Mouse (Mus musculus) MEL (cell line): ENCODE measurements around the gene Smg8. TPM values are rescaled to one million over a fixed set of nuclear protein-coding genes. Genes with fewer than 3 reads are reported as not detected.

ENCODE experiments used
- DNase-seq: peaks from one replicate; pipeline ENCODE4 v3.0.0; 2011; ENCODE audit warnings: low read depth, low spot score
- H3K27ac ChIP-seq: 2 replicates; pipeline ENCODE4 v1.5.1; 2012; ENCODE audit warnings: low read depth, mild to moderate bottlenecking, control low read depth, low read length, moderate library complexity; ENCODE audit not compliant: control insufficient read depth
- H3K27me3 ChIP-seq, 2 experiments: fragments of 150-350 bp in 1 of 2; sonication (generic) in 1 of 2; 2 replicates each; pipeline ENCODE4 v1.6.1; 2012; ENCODE audit warnings: low read length in 2 of 2, mild to moderate bottlenecking in 2 of 2, improper control_type of control experiment in 1 of 2, moderate library complexity in 1 of 2; ENCODE audit not compliant: insufficient read depth in 2 of 2, control insufficient read depth in 1 of 2
- H3K36me3 ChIP-seq, 2 experiments: 2 replicates each; pipeline ENCODE4 v1.6.1; 2012 to 2014; ENCODE audit warnings: low read length in 2 of 2, improper control_type of control experiment in 1 of 2, inconsistent platforms in 1 of 2, mild to moderate bottlenecking in 1 of 2; ENCODE audit not compliant: insufficient read depth in 2 of 2, control insufficient read depth in 1 of 2
- H3K4me1 ChIP-seq, 2 experiments: fragments of 150-350 bp in 1 of 2; sonication (generic) in 1 of 2; 2 replicates each; pipeline ENCODE4 v1.6.1; 2012; ENCODE audit warnings: low read length in 2 of 2, improper control_type of control experiment in 1 of 2, mild to moderate bottlenecking in 1 of 2; ENCODE audit not compliant: insufficient read depth in 2 of 2, control insufficient read depth in 1 of 2
- H3K4me3 ChIP-seq, 2 experiments: fragments of 150-350 bp in 1 of 2; sonication (generic) in 1 of 2; 2 replicates each; pipeline ENCODE4 v1.5.1; 2012; ENCODE audit warnings: low read depth in 2 of 2, low read length in 2 of 2, mild to moderate bottlenecking in 2 of 2, moderate library complexity in 2 of 2, control low read depth in 1 of 2, improper control_type of control experiment in 1 of 2; ENCODE audit not compliant: control insufficient read depth in 1 of 2, insufficient read depth in 1 of 2
- H3K79me2 ChIP-seq: 2 replicates; pipeline ENCODE4 v1.6.1; 2012; ENCODE audit warnings: mild to moderate bottlenecking, low read length, moderate library complexity; ENCODE audit not compliant: control insufficient read depth, poor library complexity, insufficient read depth
- H3K9ac ChIP-seq: 2 replicates; pipeline ENCODE4 v1.6.1; 2012; ENCODE audit warnings: low read depth, mild to moderate bottlenecking, control low read depth, low read length, moderate library complexity; ENCODE audit not compliant: control insufficient read depth, poor library complexity, severe bottlenecking
- H3K9me3 ChIP-seq: fragments of 150-350 bp; sonication (generic); replicated peaks from 2 replicates; pipeline ENCODE4 v1.6.1; 2012; ENCODE audit warnings: mild to moderate bottlenecking, low read length, improper control_type of control experiment, moderate library complexity; ENCODE audit not compliant: insufficient read depth
- BHLHE40 ChIP-seq: IDR thresholded peaks from 2 replicates; pipeline ENCODE4 v1.6.1; 2012; ENCODE audit warnings: low read depth, mild to moderate bottlenecking, inconsistent platforms, low read length, improper control_type of control experiment, borderline replicate concordance
- CHD1 ChIP-seq: IDR thresholded peaks from 2 replicates; pipeline ENCODE4 v1.6.1; 2012; ENCODE audit warnings: low read depth, mild to moderate bottlenecking, inconsistent platforms, low read length, improper control_type of control experiment
- E2F4 ChIP-seq: IDR thresholded peaks from 2 replicates; pipeline ENCODE4 v1.6.1; 2011; ENCODE audit warnings: low read depth, low read length, improper control_type of control experiment, borderline replicate concordance
- ELF1 ChIP-seq: IDR thresholded peaks from 2 replicates; pipeline ENCODE4 v1.6.1; 2014; ENCODE audit warnings: low read depth, mild to moderate bottlenecking, inconsistent platforms, low read length, improper control_type of control experiment, moderate library complexity
- EP300 ChIP-seq, 2 experiments: IDR thresholded peaks; 2 replicates each; pipeline ENCODE4 v1.6.1; 2011; ENCODE audit warnings: improper control_type of control experiment in 2 of 2, low read length in 2 of 2, low read depth in 1 of 2, mild to moderate bottlenecking in 1 of 2
- ETS1 ChIP-seq: IDR thresholded peaks from 2 replicates; pipeline ENCODE4 v1.6.1; 2012; ENCODE audit warnings: low read depth, mild to moderate bottlenecking, inconsistent platforms, low read length, improper control_type of control experiment, moderate library complexity
- GABPA ChIP-seq: IDR thresholded peaks from 2 replicates; pipeline ENCODE4 v1.6.1; 2012; ENCODE audit warnings: low read depth, mild to moderate bottlenecking, inconsistent platforms, low read length, improper control_type of control experiment, moderate library complexity
- GATA1 ChIP-seq: IDR thresholded peaks from 2 replicates; pipeline ENCODE4 v1.6.1; 2011; ENCODE audit warnings: low read depth, low read length, improper control_type of control experiment
- HCFC1 ChIP-seq: IDR thresholded peaks from 2 replicates; pipeline ENCODE4 v1.6.1; 2012; ENCODE audit warnings: low read depth, mild to moderate bottlenecking, inconsistent platforms, low read length, improper control_type of control experiment, moderate library complexity
- JUND ChIP-seq: IDR thresholded peaks from 2 replicates; pipeline ENCODE4 v1.6.1; 2011; ENCODE audit warnings: low read depth, mild to moderate bottlenecking, improper control_type of control experiment, low read length
- MAFK ChIP-seq: IDR thresholded peaks from 2 replicates; pipeline ENCODE4 v1.6.1; 2011; ENCODE audit warnings: low read depth, mild to moderate bottlenecking, low read length, improper control_type of control experiment, borderline replicate concordance
- MAX ChIP-seq: IDR thresholded peaks from 2 replicates; pipeline ENCODE4 v1.6.1; 2011; ENCODE audit warnings: low read length, improper control_type of control experiment
- MEF2A ChIP-seq: IDR thresholded peaks from 2 replicates; pipeline ENCODE4 v1.6.1; 2014; ENCODE audit warnings: low read depth, mild to moderate bottlenecking, inconsistent platforms, low read length, improper control_type of control experiment; ENCODE audit not compliant: poor library complexity, insufficient replicate concordance, severe bottlenecking; ENCODE audit errors: extremely low read depth
- MXI1 ChIP-seq: IDR thresholded peaks from 2 replicates; pipeline ENCODE4 v1.6.1; 2011; ENCODE audit warnings: mild to moderate bottlenecking, low read depth, low read length, improper control_type of control experiment
- MYB ChIP-seq: IDR thresholded peaks from 2 replicates; pipeline ENCODE4 v1.6.1; 2011; ENCODE audit warnings: mild to moderate bottlenecking, low read depth, low read length, improper control_type of control experiment
- MYC ChIP-seq: IDR thresholded peaks from 2 replicates; pipeline ENCODE4 v1.6.1; 2011; ENCODE audit warnings: low read depth, mild to moderate bottlenecking, low read length, improper control_type of control experiment, moderate library complexity
- POLR2A ChIP-seq, 2 experiments: IDR thresholded peaks; 2 replicates each; pipeline ENCODE4 v1.6.1; 2011 to 2012; ENCODE audit warnings: low read length in 2 of 2, mild to moderate bottlenecking in 2 of 2, control low read depth in 1 of 2, improper control_type of control experiment in 1 of 2, low read depth in 1 of 2, moderate library complexity in 1 of 2; ENCODE audit not compliant: control insufficient read depth in 1 of 2, insufficient read depth in 1 of 2, poor library complexity in 1 of 2
- POLR2AphosphoS2 ChIP-seq: IDR thresholded peaks from 2 replicates; pipeline ENCODE4 v1.6.1; 2011; ENCODE audit warnings: low read length, improper control_type of control experiment
- POLR2AphosphoS5 ChIP-seq: IDR thresholded peaks from 2 replicates; pipeline ENCODE4 v1.6.1; 2012; ENCODE audit warnings: low read depth, borderline replicate concordance, mild to moderate bottlenecking, inconsistent platforms, low read length, moderate library complexity, mixed read lengths
- RAD21 ChIP-seq: IDR thresholded peaks from 2 replicates; pipeline ENCODE4 v1.6.1; 2011; ENCODE audit warnings: mild to moderate bottlenecking, low read depth, low read length, improper control_type of control experiment
- RCOR1 ChIP-seq: IDR thresholded peaks from 2 replicates; pipeline ENCODE4 v1.6.1; 2012; ENCODE audit warnings: low read depth, mild to moderate bottlenecking, inconsistent platforms, low read length, improper control_type of control experiment
- SIN3A ChIP-seq: IDR thresholded peaks from 2 replicates; pipeline ENCODE4 v1.6.1; 2012; ENCODE audit warnings: low read length, improper control_type of control experiment, inconsistent platforms
- TAL1 ChIP-seq: IDR thresholded peaks from 2 replicates; pipeline ENCODE4 v1.6.1; 2012; ENCODE audit warnings: mild to moderate bottlenecking, inconsistent platforms, low read length, moderate library complexity, mixed read lengths
- TBP ChIP-seq: IDR thresholded peaks from 2 replicates; pipeline ENCODE4 v1.8.0; 2011; ENCODE audit warnings: low read depth, low read length, improper control_type of control experiment
- TCF12 ChIP-seq: IDR thresholded peaks from 2 replicates; pipeline ENCODE4 v1.6.1; 2014; ENCODE audit warnings: low read depth, mild to moderate bottlenecking, inconsistent platforms, low read length, improper control_type of control experiment, moderate library complexity
- UBTF ChIP-seq: IDR thresholded peaks from 2 replicates; pipeline ENCODE4 v1.6.1; 2012; ENCODE audit warnings: low read depth, mild to moderate bottlenecking, inconsistent platforms, low read length, improper control_type of control experiment, moderate library complexity, borderline replicate concordance; ENCODE audit not compliant: insufficient read depth
- ZC3H11A ChIP-seq: IDR thresholded peaks from 2 replicates; pipeline ENCODE4 v1.6.1; 2012; ENCODE audit warnings: low read depth, mild to moderate bottlenecking, inconsistent platforms, low read length, improper control_type of control experiment
- ZKSCAN1 ChIP-seq: IDR thresholded peaks from 2 replicates; pipeline ENCODE4 v1.6.1; 2012; ENCODE audit warnings: low read depth, mild to moderate bottlenecking, inconsistent platforms, low read length, improper control_type of control experiment, moderate library complexity
- ZMIZ1 ChIP-seq: IDR thresholded peaks from 2 replicates; pipeline ENCODE4 v1.6.1; 2012; ENCODE audit warnings: low read depth, mild to moderate bottlenecking, inconsistent platforms, low read length, improper control_type of control experiment, moderate library complexity
- ZNF384 ChIP-seq: IDR thresholded peaks from 2 replicates; pipeline ENCODE4 v1.6.1; 2012; ENCODE audit warnings: low read depth, mild to moderate bottlenecking, inconsistent platforms, low read length, improper control_type of control experiment
- polyA plus RNA-seq, 2 experiments: library from polyadenylated mRNA; stranded (reverse) in 1 of 2; unstranded in 1 of 2; fragments of >175 nt in 1 of 2; fragments of >200 nt in 1 of 2; gene quantifications; 2 replicates each; pipeline versions ENCODE4 v1.2.1 to v1.2.4; 2012; ENCODE audit warnings: low replicate concordance in 2 of 2, low read depth in 1 of 2; ENCODE audit not compliant: insufficient read length in 2 of 2, insufficient read depth in 1 of 2, missing spikeins in 1 of 2
- total RNA-seq: library from RNA; depleted of rRNA; stranded (reverse); fragments of 300-350 nt; gene quantifications from 2 replicates; pipeline ENCODE4 v1.2.3, GENCODE M21; 2012

Gene Smg8
- total and polyA plus RNA-seq, 3 experiments = 28.1 to 120 (median 33.9) TPM

DNA sequence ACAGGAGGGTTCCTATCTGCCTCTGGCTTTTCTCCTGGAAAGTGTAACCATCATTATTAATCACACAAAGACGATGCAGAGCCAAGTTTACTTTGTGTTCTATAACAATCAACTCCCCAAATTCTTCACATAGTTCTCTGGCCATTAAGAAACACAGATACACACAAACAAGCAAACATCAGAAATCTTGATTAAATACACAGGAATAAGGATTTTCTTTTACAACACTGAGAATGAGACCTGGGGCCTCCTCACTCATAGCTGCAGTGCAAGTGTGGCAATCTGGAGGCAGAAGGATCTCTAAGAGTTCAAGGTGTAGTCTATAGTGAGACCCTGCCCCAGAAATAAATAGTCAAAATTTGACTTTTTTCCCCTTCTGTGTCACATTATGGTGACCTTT is 2.9 kb downstream of the Smg8 start:
- Histone ChIP-seq H3K27me3 (no peaks in the 10 kb centered on the region), H3K9ac (no peak overlapping the region), H3K36me3 (peaks cover 15 to 18% of the 10 kb centered on the region in 2 experiments), H3K9me3 (no peaks in the 10 kb centered on the region), H3K4me3 (peak overlapping the region in 1 of 2 experiments; percentile 81; a peak in 1 of 4 replicates), H3K4me1 (peaks cover 10 to 16% of the 10 kb centered on the region in 2 experiments; a peak in 3 of 4 replicates), H3K27ac (no peak overlapping the region), H3K79me2 (peaks cover 35% of the 10 kb centered on the region)
- DNase-seq = no peak
- no peak for TF ChIP-seq MAX
- TF ChIP-seq ZNF384 = peak; percentile 54; the same call in 1 of the 2 replicates
- no peak for TF ChIP-seq MAFK
- TF ChIP-seq ZC3H11A = no peak

DNA sequence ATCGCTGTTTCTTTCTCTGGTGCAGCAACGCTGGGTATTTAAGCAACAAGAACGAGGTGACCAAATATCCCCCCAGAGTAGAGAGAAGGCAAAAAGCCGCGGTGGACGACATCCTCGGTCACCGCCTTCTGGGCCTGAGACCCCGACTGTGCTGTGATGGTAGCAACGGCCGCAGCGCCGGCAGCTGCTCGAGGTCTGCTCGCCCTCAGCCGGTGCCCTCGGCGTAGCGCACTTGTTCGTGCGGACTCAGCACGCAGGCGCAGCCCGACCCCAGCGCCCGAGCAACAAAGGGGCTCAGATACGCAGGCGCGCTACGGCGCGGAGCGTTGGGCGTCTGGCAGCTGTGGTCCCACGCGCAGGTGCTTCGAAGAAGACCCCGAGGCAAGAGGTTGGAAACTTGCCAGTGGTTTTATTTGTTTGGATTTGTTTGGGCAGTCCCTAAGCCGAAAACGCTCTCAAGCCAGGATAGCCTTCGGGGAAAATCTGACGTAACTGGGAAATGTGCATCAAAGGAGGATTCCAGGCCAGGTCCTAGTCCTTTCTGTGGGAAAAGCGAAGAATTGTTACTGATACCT is 12.6 kb downstream of the Smg8 start, which contains the start of gene Gdpd1:
Gdpd1 (minus strand) TSS at position 197 of the 575 bp plus-strand sequence.
- Histone ChIP-seq H3K9me3 (no peaks in the 10 kb centered on the region), H3K79me2 (peaks cover 2% of the 10 kb centered on the region; the same call in 1 of the 2 replicates), H3K4me3 (peak within 1 kb of the TSS; percentile 78 to 91), H3K4me1 (peaks cover 4 to 9% of the 10 kb centered on the region in 2 experiments), H3K27ac (peak within 1 kb of the TSS; percentile 38), H3K9ac (peak within 1 kb of the TSS; percentile 74), H3K36me3 (peaks cover 5 to 11% of the 10 kb centered on the region in 2 experiments), H3K27me3 (no peaks in the 10 kb centered on the region)
- DNase-seq = peak; percentile 98
- TF ChIP-seq MAX = peak; percentile 96
- TF ChIP-seq MYB = peak; percentile 63
- TF ChIP-seq ZMIZ1 = peak; percentile 93
- TF ChIP-seq UBTF = 0 out of 2 replicates have a peak, but pooled peaks have one; percentile 79
- peak; percentile 81 for TF ChIP-seq TCF12
- TF ChIP-seq RCOR1 = no peak
- no peak; the same call in 1 of the 2 replicates for TF ChIP-seq ELF1
- no peak for TF ChIP-seq CHD1
- no peak for TF ChIP-seq ZKSCAN1
- TF ChIP-seq ZNF384 = 0 out of 2 replicates have a peak, but pooled peaks have one; percentile 9
- TF ChIP-seq MYC = 0 out of 2 replicates have a peak, but pooled peaks have one; percentile 25
- TF ChIP-seq GABPA = no peak
- TF ChIP-seq MXI1 = peak; percentile 73
- peak; percentile 95 for TF ChIP-seq GATA1
- peak; percentile 75 for TF ChIP-seq HCFC1
- peak; percentile 4 to 37; a peak in 1 of 4 replicates for TF ChIP-seq EP300 (IDR thresholded peaks at IDR 0.05; ENCODE audit: low read depth in 1 of 2, low read length in 2 of 2)
- TF ChIP-seq ETS1 = peak; percentile 60; the same call in 1 of the 2 replicates
- no peak for TF ChIP-seq JUND
- TF ChIP-seq SIN3A = peak; percentile 78
- peak; percentile 97 for TF ChIP-seq POLR2AphosphoS2
- TF ChIP-seq TBP = peak; percentile 81
- TF ChIP-seq TAL1 = no peak
- no peak for TF ChIP-seq MAFK
- TF ChIP-seq POLR2A (IDR thresholded peaks at IDR 0.05; ENCODE audit: control insufficient read depth in 1 of 2, insufficient read depth in 1 of 2, low read depth in 1 of 2, low read length in 2 of 2, poor library complexity in 1 of 2) = peak; percentile 90 to 97
- TF ChIP-seq MEF2A = no peak
- peak; percentile 21 for TF ChIP-seq RAD21
- no peak for TF ChIP-seq E2F4
- TF ChIP-seq POLR2AphosphoS5 = no peak
- peak; percentile 58; the same call in 1 of the 2 replicates for TF ChIP-seq BHLHE40
